Mouse (Mus musculus): ENCODE data around the gene Rims4.
A peak's percentile ranks its signal among the peaks of the same experiment; 100 is the strongest.

Gene Rims4

GRCm38 (mm10) chr2:163871266-163871665 is 47.2 kb downstream of the Rims4 start:
- DNase-seq (ENCODE audit: low read depth, low spot score), result no peak

GRCm38 (mm10) chr2:163869783-163870182 is 48.7 kb downstream of the Rims4 start:
- no peak for DNase-seq (ENCODE audit: low read depth, low spot score)

GRCm38 (mm10) chr2:163866061-163866460 is 52.4 kb downstream of the Rims4 start:
- no peak for DNase-seq (ENCODE audit: low read depth, low spot score)

- DNase-seq (ENCODE audit: low read depth, low spot score), result no peak
Measured at GRCm38 (mm10) chr2:163865311-163865710, 53.2 kb downstream of the Rims4 start.

GRCm38 (mm10) chr2:163858254-163858947 is 60.1 kb downstream of the Rims4 start:
- DNase-seq (ENCODE audit: low read depth, low spot score), result no peak

GRCm38 (mm10) chr2:163857233-163857632 is 61.2 kb downstream of the Rims4 start:
- no peak for DNase-seq (ENCODE audit: low read depth, low spot score)

GRCm38 (mm10) chr2:163853461-163853901 is 65.0 kb downstream of the Rims4 start, which contains the start of gene Kcnk15:
Kcnk15 (plus strand) TSS chr2:163853651.
- peak; percentile 28 for DNase-seq (ENCODE audit: low read depth, low spot score)

- no peak for DNase-seq (ENCODE audit: low read depth, low spot score)
Measured at GRCm38 (mm10) chr2:163842043-163842442, 76.4 kb downstream of the Rims4 start.

GRCm38 (mm10) chr2:163839519-163839918 is 79.0 kb downstream of the Rims4 start:
- no peak for DNase-seq (ENCODE audit: low read depth, low spot score)

GRCm38 (mm10) chr2:163838043-163838442 is 80.4 kb downstream of the Rims4 start:
- no peak for DNase-seq (ENCODE audit: low read depth, low spot score)

- DNase-seq (ENCODE audit: low read depth, low spot score), result no peak
Measured at GRCm38 (mm10) chr2:163831163-163831562, 87.3 kb downstream of the Rims4 start.

- no peak for DNase-seq (ENCODE audit: low read depth, low spot score)
Measured at GRCm38 (mm10) chr2:163826494-163826893, 92.0 kb downstream of the Rims4 start.

- no peak for DNase-seq (ENCODE audit: low read depth, low spot score)
Measured at GRCm38 (mm10) chr2:163825861-163826260, 92.6 kb downstream of the Rims4 start.

GRCm38 (mm10) chr2:163823771-163824170 is 94.7 kb downstream of the Rims4 start:
- DNase-seq (ENCODE audit: low read depth, low spot score), result no peak

GRCm38 (mm10) chr2:163823248-163823647 is 95.2 kb downstream of the Rims4 start:
- DNase-seq (ENCODE audit: low read depth, low spot score), result no peak

GRCm38 (mm10) chr2:163820607-163821006 is 97.9 kb downstream of the Rims4 start, which contains the start of gene Ccn5:
Ccn5 (plus strand) TSS chr2:163820861.
- DNase-seq (ENCODE audit: low read depth, low spot score), result no peak

- no peak for DNase-seq (ENCODE audit: low read depth, low spot score)
Measured at GRCm38 (mm10) chr2:163814739-163815465, 103.6 kb downstream of the Rims4 start.

- no peak for DNase-seq (ENCODE audit: low read depth, low spot score)
Measured at GRCm38 (mm10) chr2:163813077-163813476, 105.4 kb downstream of the Rims4 start.
